Mouse (Mus musculus) small intestine, adult 2 months (tissue): ENCODE measurements around the gene Pdss2.
"Not testable (repeated sequence)": the region's sequence is repeated elsewhere in the genome, so short reads cannot be mapped to it uniquely, and the experiment has no call there.

Source experiments
- CTCF ChIP-seq: fragments of 200-500 bp; IDR thresholded peaks from 2 replicates; pipeline ENCODE4 v1.5.1; 2012; ENCODE audit warnings: low read depth, mild to moderate bottlenecking, control low read depth, inconsistent platforms, low read length, moderate library complexity, mixed read lengths; ENCODE audit not compliant: insufficient replicate concordance, insufficient read length; ENCODE audit errors: extremely low read depth
- POLR2A ChIP-seq: fragments of 200-500 bp; IDR thresholded peaks from 2 replicates; pipeline ENCODE4 v1.6.1; 2012; ENCODE audit warnings: low read depth, mild to moderate bottlenecking, control low read depth, inconsistent platforms, low read length, moderate library complexity

- TF ChIP-seq POLR2A, CTCF: not testable (repeated sequence)
Observed at GRCm38 (mm10) chr10:43257500-43257899, 36.2 kb downstream of the Pdss2 start.
